Mouse (Mus musculus): ENCODE measurements at regions not wholly inside any gene's neighbourhood (a gene's known extent, or its start where the extent isn't known, plus 50 kb on each side); places are given as distances from the start of the nearest gene placed in this dataset.

DNA sequence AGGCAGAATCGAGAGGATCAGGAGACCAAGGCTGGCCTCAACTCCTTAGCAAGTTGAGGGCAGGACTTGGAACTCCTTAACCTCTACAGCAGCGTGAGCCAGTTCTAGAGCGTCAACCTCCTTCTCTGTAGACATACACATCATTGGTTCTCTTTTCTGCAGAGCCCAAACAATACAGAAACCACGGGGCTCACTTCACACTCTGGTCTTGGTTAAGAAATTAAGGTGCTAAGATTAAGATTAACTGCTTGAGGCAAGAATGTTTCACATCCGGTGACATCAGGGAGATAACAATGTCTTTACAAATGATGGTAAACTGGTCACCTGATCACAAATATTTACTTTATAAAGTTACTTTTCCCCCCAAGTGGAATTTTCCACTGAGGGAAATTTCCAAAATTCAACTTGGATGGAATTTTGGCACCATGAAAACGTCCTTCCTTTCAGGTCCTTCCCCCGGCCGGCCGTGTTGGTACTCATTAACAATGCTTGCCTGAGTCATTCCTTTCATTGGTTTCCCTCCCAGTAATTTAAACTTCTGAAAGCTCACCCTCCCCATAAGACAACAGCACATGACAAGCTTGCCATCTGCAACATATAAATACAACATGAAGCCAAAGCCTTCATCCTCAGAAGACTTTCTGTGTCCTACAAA is 77.3 kb upstream of the Kdm7a start:
- no peak for DNase-seq

GRCm38 (mm10) chr6:39278317-39278716 is 71.7 kb upstream of the Kdm7a start:
- no peak for DNase-seq

DNA sequence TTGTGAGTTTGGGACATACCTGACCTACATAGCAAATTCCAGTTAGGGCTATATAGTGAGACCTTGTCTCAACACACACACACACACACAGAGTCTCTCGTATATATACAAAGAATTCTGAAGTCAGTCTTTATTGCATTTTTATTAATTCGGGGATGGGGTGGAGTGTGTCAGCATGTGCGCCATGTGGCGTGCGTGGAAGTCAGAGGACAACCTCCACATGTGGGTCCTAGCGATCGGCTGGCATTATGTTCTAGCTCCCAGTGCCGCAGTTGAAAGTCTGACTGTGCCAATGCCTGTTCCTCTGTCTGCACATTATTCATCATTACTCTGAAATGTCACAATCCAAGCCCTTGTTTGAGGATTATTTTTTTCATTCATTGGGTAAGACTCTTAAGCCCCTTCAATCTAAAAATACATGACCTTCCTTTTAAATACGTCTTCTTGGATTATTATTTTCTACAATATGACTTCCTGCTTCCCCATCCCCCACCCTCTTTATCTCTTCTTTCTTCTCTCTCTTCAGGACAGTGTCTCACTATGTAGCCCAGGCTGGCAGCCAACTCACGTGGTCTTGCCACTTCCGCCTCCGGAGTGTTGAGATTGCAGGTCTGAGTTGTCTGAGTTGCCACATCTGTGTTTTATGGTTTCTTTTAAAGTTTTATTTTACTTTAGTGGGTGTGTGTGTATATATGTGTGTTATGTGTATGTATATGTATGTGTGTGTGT is 68.3 kb upstream of the Kdm7a start:
- no peak for DNase-seq

GRCm38 (mm10) chr6:39273427-39273826 is 66.8 kb upstream of the Kdm7a start:
- DNase-seq, result no peak

- DNase-seq, result no peak
Measured at GRCm38 (mm10) chr6:39270457-39270856, 63.9 kb upstream of the Kdm7a start.

DNA sequence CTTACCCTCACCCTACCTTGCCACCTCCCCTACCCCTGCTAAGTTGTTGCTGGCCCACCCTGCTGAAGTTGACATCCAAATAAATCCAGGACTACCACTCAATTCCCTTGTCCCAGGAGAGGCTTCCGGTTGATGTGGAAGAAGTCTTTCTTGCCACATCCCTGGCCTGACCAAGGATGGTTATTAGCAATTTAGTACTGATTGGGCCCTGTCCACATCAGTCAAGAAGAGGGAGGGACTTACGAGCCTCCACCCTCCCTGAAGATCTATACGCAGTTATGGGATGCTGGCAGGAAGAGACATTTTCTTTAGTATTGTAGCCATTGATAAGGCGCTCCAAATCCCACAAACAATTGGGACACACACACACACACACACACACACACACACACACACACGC is 63.1 kb upstream of the Kdm7a start:
- no peak for DNase-seq

GRCm38 (mm10) chr6:39268647-39269428 is 62.2 kb upstream of the Kdm7a start:
- DNase-seq, result peak; percentile 29

GRCm38 (mm10) chr6:39264722-39265121 is 58.1 kb upstream of the Kdm7a start:
- no peak for DNase-seq

DNA sequence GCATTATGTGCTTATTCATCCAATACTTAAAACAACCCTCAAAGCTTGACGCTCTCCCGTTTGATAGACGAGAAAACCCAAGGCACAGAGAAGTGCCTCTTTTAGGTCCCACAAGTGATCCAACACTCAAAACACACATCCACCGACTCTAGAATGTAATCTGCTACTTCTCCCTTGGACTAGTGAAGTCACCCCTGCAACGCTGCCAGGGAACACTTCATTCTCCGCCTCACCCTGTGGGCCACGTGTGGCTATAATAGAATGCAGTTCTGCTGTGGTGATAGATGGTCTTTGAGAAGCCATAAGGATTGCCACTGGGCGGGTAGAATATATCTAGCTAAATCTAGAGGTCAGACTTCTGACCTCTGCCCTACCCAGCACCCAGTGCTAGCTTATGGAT is 57.0 kb upstream of the Kdm7a start:
- DNase-seq, result no peak

DNA sequence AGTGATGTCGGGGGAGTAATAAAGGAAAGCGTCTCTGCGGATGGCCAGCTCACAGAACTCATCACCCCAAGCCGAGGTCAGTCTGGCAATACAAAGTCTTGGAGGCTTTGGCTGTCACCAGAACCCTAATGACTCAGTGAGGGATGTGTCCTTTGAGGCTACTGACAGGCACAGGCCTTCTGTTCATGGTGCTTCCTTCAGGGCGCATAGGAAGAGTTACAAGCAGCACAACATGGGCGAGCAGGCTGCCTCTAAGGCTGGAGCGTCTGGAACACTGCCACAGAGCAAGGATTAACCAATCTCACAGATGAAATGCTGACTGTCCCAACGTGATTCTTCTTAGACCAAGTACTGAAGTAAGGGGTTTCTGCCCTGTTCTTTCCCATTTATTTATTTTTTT is 55.4 kb upstream of the Kdm7a start:
- DNase-seq, result no peak

GRCm38 (mm10) chr6:39260480-39260879 is 53.9 kb upstream of the Kdm7a start:
- no peak for DNase-seq

GRCm38 (mm10) chr6:39259129-39259528 is 52.5 kb upstream of the Kdm7a start:
- DNase-seq, result no peak

- no peak for DNase-seq
Measured at GRCm38 (mm10) chr6:39258656-39259055, 52.1 kb upstream of the Kdm7a start.

DNA sequence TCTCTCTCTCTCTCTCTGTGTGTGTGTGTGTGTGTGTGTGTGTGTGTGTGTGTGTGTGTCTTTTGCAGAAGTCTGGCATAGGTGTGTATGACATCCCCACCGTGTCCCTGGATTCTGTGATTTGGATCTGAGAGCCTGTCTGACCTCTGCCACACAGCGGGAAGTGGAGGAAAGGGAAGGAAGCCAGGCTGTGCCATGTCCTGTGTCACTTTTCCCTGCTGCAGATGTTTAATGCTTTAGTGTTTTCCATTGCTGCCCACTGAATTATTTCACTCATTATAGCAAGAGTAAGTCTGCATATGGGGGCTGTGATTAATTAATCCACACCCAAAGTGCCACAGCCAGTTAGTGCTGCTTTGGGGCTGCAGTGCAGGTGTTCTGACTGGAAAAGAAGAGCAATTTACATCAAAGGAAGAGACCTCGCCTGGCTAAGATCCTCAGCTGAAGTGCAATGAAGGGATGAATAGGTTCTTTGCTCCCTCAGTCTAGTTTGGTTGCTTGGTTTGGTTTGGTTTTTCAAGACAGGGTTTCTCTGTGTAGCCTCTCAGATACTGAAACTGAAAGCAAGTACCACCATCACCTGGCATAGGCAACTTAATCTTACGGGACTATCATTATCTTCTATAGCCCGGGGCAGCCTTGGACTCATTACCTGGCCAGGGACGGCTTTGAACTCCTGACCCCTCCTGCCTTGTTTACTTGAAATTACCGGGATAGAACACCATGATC is 51.2 kb upstream of the Kdm7a start:
- DNase-seq, result no peak

- peak; percentile 72 for DNase-seq
Measured at GRCm38 (mm10) chr6:39257111-39257571, 50.6 kb upstream of the Kdm7a start.

- DNase-seq, result peak; percentile 92
Measured at GRCm38 (mm10) chr6:39256304-39257103, 49.9 kb upstream of the Kdm7a start.
